Mouse (Mus musculus) mature B cell (primary cell): Measurements from ENCODE around the gene U2af1.
"Not testable (repeated sequence)": the region's sequence is repeated elsewhere in the genome, so short reads cannot be mapped to it uniquely, and the experiment has no call there.

Experiments used
- in situ Hi-C: fragments of 300-500 bp; cut with MboI; formaldehyde crosslinking; loops from 2 replicates; pipeline ENCODE4 v1.14.3; 2019

The U2af1 gene

DNA sequence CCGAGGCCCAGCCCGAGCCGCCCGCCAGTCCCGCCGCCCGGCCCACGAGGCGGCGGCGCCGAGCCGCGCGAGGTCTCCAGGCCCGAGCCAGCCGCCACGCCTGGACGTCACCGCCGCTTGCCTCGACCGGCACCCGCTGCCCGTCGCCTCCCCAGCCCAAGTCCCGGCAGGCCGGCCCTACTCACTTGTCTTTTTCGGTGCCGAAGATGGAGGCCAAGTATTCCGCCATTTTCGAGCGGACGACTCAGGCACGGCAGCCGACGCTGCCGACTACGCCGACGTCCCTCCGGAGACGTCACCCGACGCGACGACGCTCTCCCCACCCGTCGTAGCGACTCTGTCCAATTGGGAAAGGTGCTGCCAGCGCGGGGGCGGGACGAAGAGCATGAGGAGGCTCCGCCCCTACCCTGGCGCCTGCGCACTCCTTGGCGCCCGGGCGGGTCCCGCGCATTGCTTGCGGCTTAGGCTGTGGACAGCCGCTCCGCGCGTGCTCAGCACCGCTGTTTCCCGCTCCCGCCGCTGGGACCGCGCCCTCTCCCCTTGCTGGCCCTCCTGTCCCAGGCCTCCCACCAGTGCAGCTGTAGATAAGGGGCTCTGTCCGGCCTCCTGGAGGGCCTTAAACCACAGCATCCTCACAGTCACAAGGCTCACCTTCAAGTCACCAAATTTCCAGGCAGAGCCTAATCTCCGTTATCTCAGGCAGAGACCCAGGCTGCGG, at the start of gene U2af1:
TSS of gene U2af1 (minus strand) at position 425 of the 718 bp plus-strand sequence.
- in situ Hi-C loops, result no loop called here

- in situ Hi-C loops, result no loop called here
These were observed 46.8 kb upstream of the U2af1 start for GRCm38 (mm10) chr17:31705271-31706020.

DNA sequence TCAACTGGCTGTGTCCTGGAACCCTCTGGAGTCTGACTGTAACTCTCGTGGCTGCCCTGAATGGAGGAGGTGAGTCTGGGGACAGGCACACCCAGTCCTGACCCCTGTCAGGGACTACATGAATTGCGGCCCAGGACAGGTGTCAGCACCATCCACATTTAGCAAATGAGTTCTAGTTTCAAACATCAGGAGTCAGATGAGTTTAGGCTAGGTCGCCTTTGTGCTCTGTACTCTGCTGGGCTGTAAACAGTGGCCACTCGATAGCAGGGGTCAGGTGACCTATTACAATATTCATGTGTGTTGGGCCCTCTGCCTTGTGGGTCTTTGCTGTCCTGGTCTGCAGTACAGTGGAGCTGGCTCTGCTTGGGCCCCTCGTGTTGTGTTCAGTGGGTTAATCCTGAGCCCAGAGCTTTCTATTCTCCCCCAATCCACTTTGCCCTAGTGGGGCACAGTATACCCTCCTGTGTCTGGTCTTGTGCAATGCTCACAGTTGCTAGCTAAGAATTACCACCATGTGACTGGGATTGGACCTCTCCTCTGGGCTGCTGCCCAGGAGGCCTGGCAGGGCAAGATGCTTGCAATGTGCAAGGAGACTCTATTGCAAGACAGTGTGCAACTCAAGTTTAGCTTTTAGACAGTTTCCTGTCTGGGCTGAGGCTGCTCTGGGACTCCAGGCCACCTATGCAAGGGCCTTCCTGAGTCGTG, 44.7 kb upstream of the U2af1 start:
- in situ Hi-C loops, result no loop called here

- in situ Hi-C loops, result no loop called here
These were observed 39.7 kb upstream of the U2af1 start for GRCm38 (mm10) chr17:31698347-31698746.

DNA sequence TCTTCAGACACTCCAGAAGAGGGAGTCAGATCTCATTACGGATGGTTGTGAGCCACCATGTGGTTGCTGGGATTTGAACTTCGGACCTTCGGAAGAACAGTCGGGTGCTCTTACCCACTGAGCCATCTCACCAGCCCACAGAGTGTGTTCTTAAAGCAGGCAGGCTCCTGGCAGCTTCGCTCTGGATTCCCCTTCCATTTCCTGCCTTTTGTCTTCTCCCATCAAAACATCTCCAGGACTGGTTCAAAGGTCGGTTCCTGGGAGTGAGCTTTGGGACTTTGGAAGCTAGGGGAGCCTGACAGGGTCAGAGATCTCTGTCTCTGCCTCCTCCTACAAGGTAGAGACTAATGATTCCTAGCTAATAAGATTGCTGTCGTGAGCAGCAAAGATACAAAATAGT, 36.7 kb upstream of the U2af1 start:
- in situ Hi-C loops, result not testable (repeated sequence)

DNA sequence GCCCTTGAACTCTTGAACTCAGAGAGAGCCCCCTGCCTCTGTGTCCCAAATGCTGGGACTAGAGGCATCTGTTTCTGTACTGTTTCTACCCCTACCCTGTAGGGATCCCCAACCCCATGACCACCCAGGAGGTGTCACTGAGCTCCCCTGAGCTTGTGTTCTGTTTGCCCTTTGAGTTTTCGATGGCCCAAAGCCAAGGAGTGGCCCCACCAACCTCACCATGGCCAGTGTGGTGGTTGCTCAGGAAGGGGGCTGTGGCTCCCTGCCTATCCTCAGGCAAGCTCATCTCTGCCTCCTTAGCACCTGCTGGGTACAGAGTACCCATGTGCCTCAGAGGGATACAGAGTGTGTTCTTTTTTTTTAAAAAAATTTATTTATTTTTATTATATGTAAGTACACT, 36.3 kb upstream of the U2af1 start:
- in situ Hi-C loops, result loop anchor here (5.0 kb wide), 1 partner anchor 162 kb away; the partner anchor contains the start of gene Sik1

DNA sequence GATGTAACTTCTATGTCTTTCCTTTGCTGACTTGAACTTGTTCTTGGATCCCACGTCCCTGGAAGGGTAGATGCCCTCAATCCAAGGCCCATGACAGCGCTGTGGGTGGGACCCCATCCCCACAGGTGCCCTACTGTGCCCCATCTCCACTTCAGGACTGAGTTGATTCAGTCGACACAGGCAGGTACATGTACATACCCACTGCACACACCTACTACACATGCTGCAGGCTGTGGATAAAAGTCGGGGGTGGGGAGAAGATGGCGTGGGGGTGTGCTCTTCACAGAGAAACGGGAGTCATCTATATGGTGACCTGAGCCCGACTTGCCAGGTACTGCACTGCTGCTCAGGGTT, 35.3 kb upstream of the U2af1 start:
- in situ Hi-C loops, result loop anchor here (5.0 kb wide), 1 partner anchor 163 kb away; the partner anchor contains the start of gene Sik1

- in situ Hi-C loops, result loop anchor here (5.0 kb wide), 1 partner anchor 164 kb away; the partner anchor contains the start of gene Sik1
These were observed 34.8 kb upstream of the U2af1 start for GRCm38 (mm10) chr17:31693330-31694022.

GRCm38 (mm10) chr17:31692918-31693317, 34.2 kb upstream of the U2af1 start:
- in situ Hi-C loops, result loop anchor here (5.0 kb wide), 1 partner anchor 164 kb away; the partner anchor contains the start of gene Sik1

DNA sequence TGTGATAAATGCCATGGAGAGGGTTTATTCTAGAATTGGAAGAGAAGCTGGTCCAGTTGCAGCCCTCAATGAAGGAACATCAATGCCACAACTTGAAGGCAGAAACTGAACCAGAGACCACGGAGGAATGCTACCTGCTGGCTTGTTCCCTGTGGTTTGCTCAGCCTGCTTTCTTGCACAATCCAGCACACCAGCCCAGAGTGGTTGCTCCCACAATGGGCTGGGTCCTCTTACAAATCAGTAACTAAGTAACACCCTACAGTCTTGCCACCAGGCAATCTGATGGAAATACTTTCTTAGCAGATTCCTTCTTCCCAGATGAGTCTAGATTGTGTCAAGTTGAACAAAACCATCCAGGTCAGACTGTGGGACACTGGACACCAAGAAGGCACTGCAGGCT, 30.9 kb upstream of the U2af1 start:
- in situ Hi-C loops, result loop anchor here (5.0 kb wide), 3 partner anchors 63 to 338 kb away; partner anchors contain the start of gene Sik1

GRCm38 (mm10) chr17:31688112-31688511, 29.4 kb upstream of the U2af1 start:
- in situ Hi-C loops, result loop anchor here (5.0 kb wide), 2 partner anchors 64 to 339 kb away; no protein-coding TSS in a partner anchor

GRCm38 (mm10) chr17:31686225-31686564, 27.5 kb upstream of the U2af1 start:
- in situ Hi-C loops, result loop anchor here (5.0 kb wide), 2 partner anchors 66 to 341 kb away; no protein-coding TSS in a partner anchor

- in situ Hi-C loops, result loop anchor here (5.0 kb wide), 2 partner anchors 67 to 342 kb away; no protein-coding TSS in a partner anchor
These were observed 27.0 kb upstream of the U2af1 start for GRCm38 (mm10) chr17:31685514-31686224.

DNA sequence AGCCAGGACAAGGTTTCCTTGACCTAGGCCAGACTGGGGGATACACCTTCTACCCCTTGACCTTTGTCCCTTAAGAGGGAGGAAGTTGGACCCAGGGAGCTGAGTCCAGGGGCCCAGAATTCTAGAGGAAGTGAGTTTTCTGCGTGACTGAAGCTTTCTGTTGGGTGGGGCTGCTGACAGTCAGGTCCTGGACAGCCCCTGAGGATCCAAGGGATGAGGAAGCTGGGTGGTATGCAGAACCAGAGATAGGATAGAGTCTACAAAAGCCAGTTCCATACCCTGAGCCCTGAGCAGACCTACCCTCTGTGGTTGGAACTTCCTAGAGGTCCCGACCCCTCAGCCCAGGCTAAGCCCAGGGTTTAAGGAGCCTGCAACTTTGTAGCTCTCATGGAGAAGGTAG, 21.8 kb upstream of the U2af1 start:
- in situ Hi-C loops, result no loop called here

DNA sequence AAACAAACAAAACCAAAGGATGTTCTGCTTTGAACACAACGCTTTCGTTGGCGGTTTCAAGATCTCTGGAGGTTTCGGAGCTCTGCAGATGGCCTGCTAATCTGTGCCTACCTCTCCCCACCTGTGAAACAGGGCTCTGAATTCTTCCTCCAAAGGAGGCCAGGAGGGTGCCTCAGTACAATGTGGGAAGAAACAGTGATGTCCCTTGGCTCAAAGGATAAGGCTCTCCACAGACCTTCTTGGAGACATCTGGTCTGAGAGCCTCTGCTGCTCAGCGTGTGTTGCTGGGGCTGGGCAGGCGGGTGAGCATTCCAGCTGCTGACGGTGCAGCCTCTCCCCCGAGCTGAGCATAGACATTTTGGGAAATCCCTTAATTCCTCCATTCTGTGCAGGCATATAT, 18.8 kb upstream of the U2af1 start, which contains the start of gene Cryaa:
TSS of gene Cryaa (plus strand) at position 301 of the 400 bp plus-strand sequence.
- in situ Hi-C loops, result no loop called here

GRCm38 (mm10) chr17:31674426-31674825, 15.7 kb upstream of the U2af1 start:
- in situ Hi-C loops, result no loop called here

GRCm38 (mm10) chr17:31672279-31672678, 13.6 kb upstream of the U2af1 start:
- in situ Hi-C loops, result no loop called here

GRCm38 (mm10) chr17:31671698-31672097, 13.0 kb upstream of the U2af1 start:
- in situ Hi-C loops, result no loop called here

DNA sequence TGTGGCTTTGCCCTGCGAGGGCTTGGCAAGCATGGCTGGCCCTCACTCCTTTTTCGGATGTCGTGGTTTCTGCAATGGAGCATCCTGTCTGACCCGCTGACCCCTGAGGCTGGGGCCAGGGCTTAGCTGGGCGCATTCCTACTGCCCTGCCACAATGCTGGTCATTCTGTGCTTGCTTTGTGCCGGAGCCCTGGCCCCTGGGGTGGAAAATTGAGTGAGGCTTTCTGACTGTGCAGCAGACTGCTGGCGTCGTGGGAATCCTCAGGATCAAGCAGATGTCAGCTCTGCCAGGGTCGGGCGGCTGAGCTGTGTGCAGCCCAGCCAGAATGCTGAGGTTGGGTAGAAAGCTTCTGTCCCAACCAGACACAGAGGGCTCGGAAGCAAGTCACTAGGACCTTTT, 11.5 kb upstream of the U2af1 start:
- in situ Hi-C loops, result no loop called here

- in situ Hi-C loops, result no loop called here
These were observed 9.6 kb upstream of the U2af1 start for GRCm38 (mm10) chr17:31668306-31668705.

DNA sequence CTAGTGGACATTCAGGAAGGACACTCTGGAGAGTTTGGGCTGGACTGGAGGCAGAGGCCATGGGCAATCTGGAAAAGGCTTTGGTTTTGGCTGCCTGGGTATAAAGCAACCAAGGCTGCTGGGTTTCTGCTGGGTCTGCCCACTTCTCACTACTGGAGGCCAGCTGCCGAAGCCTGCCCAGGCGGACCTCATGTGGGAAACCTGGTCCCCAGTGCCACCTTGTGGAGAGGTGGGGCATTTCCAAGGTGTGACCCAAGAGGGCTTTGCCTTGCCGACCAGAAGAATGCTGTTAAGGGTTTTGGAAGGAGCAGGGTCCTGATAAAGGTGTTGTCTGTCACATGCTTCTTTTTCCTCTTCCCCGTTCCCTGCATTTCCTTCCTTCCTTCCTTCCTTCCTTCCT, 6.1 kb upstream of the U2af1 start:
- in situ Hi-C loops, result no loop called here
